Mouse (Mus musculus) CH12.LX (cell line): Measurements from ENCODE around the gene Rbm3.

Source experiments
- CTCF ChIP-seq, 2 experiments: IDR thresholded peaks in 1 of 2; conservative IDR thresholded peaks in 1 of 2; 2 replicates each; pipeline ENCODE4 v1.5.1; 2011 to 2012; ENCODE audit warnings: low read depth in 2 of 2, low read length in 2 of 2, improper control_type of control experiment in 1 of 2, inconsistent platforms in 1 of 2, mild to moderate bottlenecking in 1 of 2, moderate library complexity in 1 of 2
- IRF4 ChIP-seq: IDR thresholded peaks from 2 replicates; pipeline ENCODE4 v1.6.1; 2014; ENCODE audit warnings: low read depth, mild to moderate bottlenecking, inconsistent platforms, low read length, improper control_type of control experiment
- MAX ChIP-seq: IDR thresholded peaks from 2 replicates; pipeline ENCODE4 v1.6.1; 2011; ENCODE audit warnings: low read length, improper control_type of control experiment
- MYC ChIP-seq: IDR thresholded peaks from 2 replicates; pipeline ENCODE4 v1.6.1; 2011; ENCODE audit warnings: low read depth, mild to moderate bottlenecking, improper control_type of control experiment, low read length
- POLR2A ChIP-seq: IDR thresholded peaks from 2 replicates; pipeline ENCODE4 v1.6.1; 2011; ENCODE audit warnings: low read depth, mild to moderate bottlenecking, improper control_type of control experiment, low read length
- ZMIZ1 ChIP-seq: IDR thresholded peaks from 2 replicates; pipeline ENCODE4 v1.6.1; 2012; ENCODE audit warnings: low read depth, mild to moderate bottlenecking, inconsistent platforms, low read length, improper control_type of control experiment

- TF ChIP-seq POLR2A = no peak
- no peak for TF ChIP-seq IRF4
- TF ChIP-seq CTCF (conservative IDR thresholded peaks at IDR 0.05 in 1 of 2, IDR thresholded peaks at IDR 0.05 in 1 of 2; ENCODE audit: low read depth in 2 of 2, low read length in 2 of 2) = no peak
- TF ChIP-seq MAX = no peak
- TF ChIP-seq MYC = no peak
- no peak for TF ChIP-seq ZMIZ1
These were observed 55.9 kb downstream of the Rbm3 start for GRCm38 (mm10) chrX:8089746-8090145.
